Mouse (Mus musculus): ENCODE results near the gene Camp.

The Camp gene

GRCm38 (mm10) chr9:109849312-109849758 is at the start of gene Camp:
TSS of gene Camp (minus strand) at chr9:109849617.
- DNase-seq (ENCODE audit: low read depth), result no peak

- no peak for DNase-seq (ENCODE audit: low read depth)
These were observed 48.6 kb upstream of the Camp start for GRCm38 (mm10) chr9:109898027-109898426.

- DNase-seq (ENCODE audit: low read depth), result no peak
These were observed 47.1 kb upstream of the Camp start for GRCm38 (mm10) chr9:109896253-109897150.

GRCm38 (mm10) chr9:109895593-109895992 is 46.2 kb upstream of the Camp start:
- no peak for DNase-seq (ENCODE audit: low read depth)

GRCm38 (mm10) chr9:109894413-109895090 is 45.1 kb upstream of the Camp start:
- DNase-seq (ENCODE audit: low read depth), result peak; percentile 79

- DNase-seq (ENCODE audit: low read depth), result peak; percentile 85
These were observed 43.3 kb upstream of the Camp start for GRCm38 (mm10) chr9:109892651-109893250.

DNA sequence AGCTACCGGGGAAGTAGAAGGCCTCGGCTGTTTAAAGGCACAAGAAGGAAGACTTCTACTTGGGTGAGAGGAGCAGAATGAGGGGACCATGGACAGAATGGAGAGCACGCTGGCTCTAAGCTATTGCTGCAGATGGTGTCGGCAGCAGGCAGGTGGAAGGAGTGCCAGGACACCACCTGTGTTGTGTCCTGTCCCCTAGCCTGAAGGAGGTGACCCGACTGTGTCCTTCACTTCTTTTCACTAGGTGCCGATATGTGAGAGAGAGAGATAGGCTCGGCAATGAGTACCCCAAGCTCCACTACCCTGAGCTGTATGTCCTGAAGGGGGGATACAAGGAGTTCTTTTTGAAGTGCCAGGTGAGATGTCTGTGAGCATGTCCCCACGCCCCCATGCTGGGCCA is 42.1 kb upstream of the Camp start:
- DNase-seq (ENCODE audit: low read depth), result no peak

GRCm38 (mm10) chr9:109887321-109887720 is 37.9 kb upstream of the Camp start:
- DNase-seq (ENCODE audit: low read depth), result no peak

DNA sequence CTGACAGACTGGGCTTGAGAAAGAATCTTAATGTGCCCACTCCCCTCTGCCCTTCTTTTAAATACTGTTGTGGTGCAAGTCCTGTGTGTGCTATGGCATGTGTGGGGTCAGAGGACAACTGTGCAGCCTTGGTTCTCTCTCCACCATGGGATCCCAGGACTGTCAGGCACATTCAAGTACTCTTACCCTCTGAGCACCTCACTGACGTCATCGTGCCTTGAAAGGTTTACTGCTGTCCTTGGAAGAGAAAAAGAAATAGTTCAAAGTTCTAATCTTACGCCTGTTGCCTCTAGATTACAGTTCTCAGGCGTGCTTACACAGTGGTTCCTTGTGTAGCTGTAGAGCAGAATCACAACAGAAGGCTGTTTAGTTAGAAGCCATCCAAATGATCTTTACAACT is 36.8 kb upstream of the Camp start:
- no peak for DNase-seq (ENCODE audit: low read depth)

DNA sequence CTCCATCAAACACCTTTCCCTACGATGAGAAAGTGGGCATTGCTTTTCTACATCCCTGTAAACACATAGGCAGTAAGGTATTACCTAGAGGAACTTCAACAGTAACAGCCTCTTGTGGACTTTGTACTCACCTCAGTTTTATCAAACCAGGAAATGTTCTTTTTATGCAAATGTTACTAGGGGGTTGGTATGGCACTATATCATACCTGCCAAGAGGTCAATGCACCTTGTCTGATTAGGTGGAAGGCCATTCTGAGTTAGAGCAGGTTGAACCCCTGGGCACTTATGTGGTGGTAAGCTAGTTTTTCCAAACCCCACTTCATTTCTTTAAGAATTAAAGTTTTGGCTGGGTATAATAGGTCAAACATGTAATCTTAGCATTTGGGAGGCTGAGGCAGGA is 29.9 kb upstream of the Camp start:
- no peak for DNase-seq (ENCODE audit: low read depth)

DNA sequence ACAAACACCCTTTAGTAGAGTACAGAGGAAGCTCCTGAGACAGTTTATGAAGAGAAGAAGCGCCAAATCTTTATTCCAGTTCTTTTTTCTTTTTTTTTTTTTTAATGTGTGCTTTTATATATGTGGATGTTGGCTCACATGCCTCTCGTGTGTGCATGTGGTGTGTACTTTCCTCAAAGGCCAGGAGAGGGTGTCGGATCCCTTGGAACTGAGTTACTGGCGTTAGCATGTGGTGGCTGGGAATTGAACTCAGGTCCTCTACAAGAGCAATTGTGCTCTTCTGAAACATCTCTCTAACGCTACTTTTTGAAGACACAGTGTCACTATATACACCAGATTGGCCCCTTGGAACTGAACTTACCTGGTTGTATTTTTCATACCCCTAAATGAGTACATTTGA is 28.2 kb upstream of the Camp start:
- DNase-seq (ENCODE audit: low read depth), result peak; percentile 36

DNA sequence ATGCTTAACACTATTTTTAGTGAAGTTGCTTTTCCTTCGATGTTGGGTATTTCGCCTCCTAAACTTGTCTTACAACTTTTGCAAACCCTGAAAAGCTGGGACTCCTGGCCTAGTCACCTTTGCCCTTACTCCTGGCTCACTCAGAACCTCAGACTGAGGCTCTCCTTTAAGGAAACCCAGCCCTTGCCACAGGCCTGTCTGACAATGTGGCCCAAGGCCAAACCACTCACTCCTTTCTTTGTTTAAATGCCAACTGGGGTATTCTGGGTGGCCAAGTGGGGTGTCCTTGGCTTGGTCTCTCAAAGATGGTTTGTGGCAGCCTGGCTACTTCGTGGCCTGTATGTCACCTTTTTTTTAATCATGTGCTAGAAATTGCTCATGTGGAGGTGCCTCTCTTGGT is 27.3 kb upstream of the Camp start:
- peak; percentile 40 for DNase-seq (ENCODE audit: low read depth)

- peak; percentile 56 for DNase-seq (ENCODE audit: low read depth)
These were observed 26.5 kb upstream of the Camp start for GRCm38 (mm10) chr9:109875695-109876601.

DNA sequence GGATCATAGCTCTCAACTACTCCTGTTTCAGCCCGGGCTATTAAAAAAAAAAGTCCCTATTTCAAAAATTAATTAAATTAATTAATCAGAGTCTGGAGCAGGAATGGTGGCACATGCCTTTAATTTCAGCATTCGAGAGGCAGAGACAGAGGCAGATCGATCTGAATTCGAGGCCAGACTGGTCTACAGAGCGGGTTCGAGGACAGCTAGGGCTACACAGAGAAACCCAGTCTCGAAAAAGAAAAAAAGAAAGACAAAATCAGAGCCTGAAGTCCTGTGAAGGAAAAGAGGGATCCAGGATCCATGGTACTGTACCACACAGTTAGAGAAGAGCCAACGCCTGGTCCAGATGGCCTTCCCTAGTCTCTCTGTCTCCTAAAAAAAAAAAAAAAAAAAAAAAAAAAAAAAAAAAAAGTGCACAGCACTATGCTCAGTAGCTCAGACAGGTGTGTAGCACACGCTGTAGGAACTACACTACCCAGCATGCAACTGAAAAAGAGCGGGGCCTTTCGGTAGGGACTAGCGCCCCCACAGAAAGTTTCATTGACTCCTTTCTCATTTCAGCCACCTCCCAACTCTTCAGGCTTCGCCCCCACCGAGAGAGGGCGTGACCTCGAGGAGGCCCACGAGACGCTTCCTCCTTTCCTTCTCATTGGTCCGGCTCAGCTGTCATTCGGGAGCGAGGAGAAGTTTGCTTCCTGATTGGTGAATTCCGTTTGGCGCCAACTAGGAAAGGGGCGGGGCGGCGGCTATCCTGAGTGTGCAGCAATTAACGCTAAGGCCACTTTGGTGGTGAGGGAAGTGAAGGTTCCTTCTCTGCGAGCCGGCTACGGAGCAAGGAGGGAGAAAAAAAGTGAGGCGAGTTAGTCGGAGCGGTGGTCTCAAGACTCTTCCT is 25.6 kb upstream of the Camp start, which contains the start of gene Cdc25a:
Gene Cdc25a (plus strand): TSS at position 783 of the 895 bp plus-strand sequence.
- peak; percentile 99 for DNase-seq (ENCODE audit: low read depth)

DNA sequence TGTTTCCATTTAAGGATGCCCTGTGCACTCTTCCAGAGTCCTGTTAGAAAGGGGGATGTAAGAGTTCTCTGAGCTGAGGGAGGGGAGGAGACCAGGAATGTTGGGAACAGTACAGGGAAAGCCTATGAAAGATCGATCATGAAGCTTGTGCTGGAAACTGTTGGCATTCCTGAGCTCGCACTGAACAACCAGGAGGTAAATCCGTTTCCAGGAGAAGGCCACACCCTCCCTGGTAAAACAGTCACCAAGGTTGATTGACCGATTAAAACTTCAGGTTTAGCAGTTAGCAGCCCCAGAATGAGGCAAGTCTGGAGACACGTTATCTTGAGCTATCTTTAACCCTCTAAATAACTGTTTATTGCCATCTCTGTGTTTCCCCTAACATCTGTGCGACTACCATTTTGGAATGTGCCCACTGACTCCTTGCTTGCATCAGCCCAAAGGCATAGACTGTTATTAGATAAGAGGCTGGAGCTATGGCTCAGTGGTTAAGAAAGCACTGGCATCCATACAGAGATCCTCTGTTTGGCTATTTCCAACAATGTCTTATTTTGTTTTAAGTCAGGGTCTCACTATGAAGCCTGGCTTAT is 21.7 kb upstream of the Camp start:
- DNase-seq (ENCODE audit: low read depth), result no peak

DNA sequence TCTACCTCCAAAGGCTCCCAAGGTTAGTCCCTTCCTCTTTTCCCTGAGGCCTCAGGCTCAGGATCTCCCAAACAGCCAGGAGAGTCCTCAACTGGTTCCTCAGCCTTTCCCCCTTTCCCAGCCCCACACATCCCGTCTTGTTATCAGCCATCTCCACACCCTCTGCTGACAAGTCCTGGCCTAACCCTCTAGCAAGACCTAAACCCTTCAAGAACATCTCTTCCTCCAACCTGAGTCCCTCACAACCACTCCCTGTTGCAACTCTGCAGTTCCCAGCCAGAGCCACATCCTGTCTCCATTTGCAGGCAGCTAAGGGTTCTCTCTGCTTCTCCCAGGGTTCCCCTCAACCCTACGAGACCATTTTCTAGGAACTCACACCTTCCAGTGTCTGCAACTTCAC is 16.8 kb upstream of the Camp start:
- no peak for DNase-seq (ENCODE audit: low read depth)

DNA sequence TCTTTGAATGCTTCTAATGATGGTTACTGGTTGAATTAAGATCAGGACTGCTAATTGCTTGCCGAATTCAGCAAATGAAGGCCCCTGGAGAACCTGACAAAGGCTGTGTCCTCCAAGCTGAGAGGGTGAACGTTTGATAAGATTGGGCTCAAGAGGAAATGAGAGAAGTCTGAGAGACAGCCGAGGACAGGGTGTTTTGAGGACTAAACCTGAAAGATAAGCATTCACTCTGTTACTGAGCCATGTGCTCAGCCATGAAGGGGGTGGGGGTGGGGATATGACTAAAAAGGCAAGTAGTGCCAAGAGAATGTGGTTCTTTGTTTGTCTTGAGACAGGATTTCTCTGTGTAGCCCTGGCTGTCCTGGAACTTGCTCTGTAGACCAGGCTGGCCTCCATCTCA is 13.7 kb upstream of the Camp start:
- peak; percentile 56 for DNase-seq (ENCODE audit: low read depth)

- peak; percentile 86 for DNase-seq (ENCODE audit: low read depth)
These were observed 13.1 kb upstream of the Camp start for GRCm38 (mm10) chr9:109862397-109863044.

DNA sequence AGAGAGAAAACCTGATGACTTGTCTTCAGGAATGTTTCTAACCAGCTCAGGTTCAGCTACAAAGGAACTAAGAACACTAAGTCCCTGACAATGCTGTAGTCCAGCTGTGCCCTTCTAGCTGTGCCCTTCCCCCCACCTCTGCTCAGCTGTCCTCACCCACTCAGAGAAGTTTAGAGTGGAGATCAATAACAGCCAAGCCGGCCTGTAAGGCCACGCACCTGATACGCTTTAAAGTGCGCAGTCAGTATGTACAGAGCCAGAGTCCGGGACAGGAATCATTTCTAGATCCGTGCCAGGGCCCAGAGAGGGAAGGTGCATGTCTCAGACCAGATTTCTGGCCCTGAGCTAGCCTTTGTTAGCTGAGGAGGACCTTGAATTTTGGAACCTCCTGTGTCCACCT is 6.5 kb upstream of the Camp start:
- DNase-seq (ENCODE audit: low read depth), result no peak

- no peak for DNase-seq (ENCODE audit: low read depth)
These were observed 4.9 kb upstream of the Camp start for GRCm38 (mm10) chr9:109854341-109854740.

Measured in induced T-regulatory cell, adult 2 months (primary cell).